Mouse (Mus musculus): ENCODE results near the gene Agmat. TPM values are rescaled to one million over a fixed set of nuclear protein-coding genes. Genes with fewer than 3 reads are reported as not detected.
A peak's percentile ranks its signal among the peaks of the same experiment; 100 is the strongest.

Agmat gene
- polyA plus RNA-seq, 1 experiment from 2014 or later = 3.5 TPM

DNA sequence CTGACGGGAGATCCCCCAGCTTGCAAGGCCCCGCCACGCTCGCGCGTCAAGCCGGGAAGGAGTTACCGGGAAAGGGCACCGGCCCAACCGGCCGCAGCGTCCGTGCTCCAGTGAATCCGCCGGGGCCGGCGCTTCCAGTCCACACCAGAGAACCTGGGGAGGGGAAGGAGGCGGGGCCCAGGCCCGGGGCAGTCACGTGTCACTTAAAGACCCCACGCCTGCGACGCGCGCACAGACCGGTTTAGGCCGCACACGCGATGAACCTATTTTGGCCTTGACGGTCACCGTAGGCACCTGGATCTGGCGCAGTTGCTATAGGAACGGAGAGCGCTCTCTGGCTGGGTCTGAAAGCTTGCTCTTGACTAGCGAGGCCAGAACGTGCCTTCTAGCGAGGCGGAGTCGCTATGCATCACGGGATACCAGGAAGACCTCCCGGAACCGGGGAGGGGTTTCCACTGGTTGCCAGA, 44.1 kb downstream of the Agmat start, which contains the start of gene Dnajc16:
Gene Dnajc16, minus strand, starts transcription at position 408 of the 467 bp plus-strand sequence.
- no peaks in the 10 kb centered on the region for H3K9me3 ChIP-seq
- peaks cover 17% of the 10 kb centered on the region for H3K4me1 ChIP-seq
- H3K27ac ChIP-seq = peak within 1 kb of the TSS; percentile 93
- under 1% methylated on average over 42 of the region's 42 CpGs for WGBS
- H3K4me3 ChIP-seq = peak within 1 kb of the TSS; percentile 87
- no peaks in the 10 kb centered on the region for H3K27me3 ChIP-seq (ENCODE audit: insufficient read depth, poor library complexity, severe bottlenecking)
- H3K36me3 ChIP-seq = peaks cover 25% of the 10 kb centered on the region
- peak; percentile 100 for DNase-seq (ENCODE audit: low spot score)

DNA sequence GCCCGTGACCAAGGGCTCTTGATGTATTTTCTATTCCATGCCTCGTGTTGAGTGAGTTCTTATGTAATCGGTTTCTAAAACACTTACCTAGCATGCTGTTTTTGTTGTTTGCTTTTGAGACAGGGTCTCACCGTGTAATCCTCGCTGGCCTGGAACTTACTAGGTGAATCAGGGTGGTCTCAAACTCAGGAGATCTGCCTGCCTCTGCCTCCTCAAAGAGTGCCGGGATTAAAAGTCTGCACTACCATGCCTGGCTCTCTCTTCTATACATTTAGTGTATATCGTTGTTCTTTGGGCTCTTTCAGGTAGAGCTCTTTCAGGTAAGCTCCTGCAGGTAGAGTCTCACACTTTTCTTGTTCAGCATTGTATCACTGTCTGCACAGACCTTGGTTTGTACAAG, 45.0 kb downstream of the Agmat start:
- no peaks in the 10 kb centered on the region for H3K9me3 ChIP-seq
- no peak for DNase-seq (ENCODE audit: low spot score)
- H3K4me1 ChIP-seq = peaks cover 17% of the 10 kb centered on the region
- no peak overlapping the region for H3K4me3 ChIP-seq
- WGBS = 87% methylated on average over 7 of the region's 7 CpGs
- no peaks in the 10 kb centered on the region for H3K27me3 ChIP-seq (ENCODE audit: insufficient read depth, poor library complexity, severe bottlenecking)
- H3K36me3 ChIP-seq = peaks cover 21% of the 10 kb centered on the region
- no peak overlapping the region for H3K27ac ChIP-seq

- no peaks in the 10 kb centered on the region for H3K9me3 ChIP-seq
- peaks cover 22% of the 10 kb centered on the region for H3K36me3 ChIP-seq
- peaks cover 17% of the 10 kb centered on the region for H3K4me1 ChIP-seq
- H3K27ac ChIP-seq = no peak overlapping the region
- H3K4me3 ChIP-seq = no peak overlapping the region
- WGBS = 84% methylated on average over 8 of the region's 8 CpGs
- no peaks in the 10 kb centered on the region for H3K27me3 ChIP-seq (ENCODE audit: insufficient read depth, poor library complexity, severe bottlenecking)
- DNase-seq (ENCODE audit: low spot score) = no peak
These were observed 45.5 kb downstream of the Agmat start for GRCm38 (mm10) chr4:141791951-141792350.

DNA sequence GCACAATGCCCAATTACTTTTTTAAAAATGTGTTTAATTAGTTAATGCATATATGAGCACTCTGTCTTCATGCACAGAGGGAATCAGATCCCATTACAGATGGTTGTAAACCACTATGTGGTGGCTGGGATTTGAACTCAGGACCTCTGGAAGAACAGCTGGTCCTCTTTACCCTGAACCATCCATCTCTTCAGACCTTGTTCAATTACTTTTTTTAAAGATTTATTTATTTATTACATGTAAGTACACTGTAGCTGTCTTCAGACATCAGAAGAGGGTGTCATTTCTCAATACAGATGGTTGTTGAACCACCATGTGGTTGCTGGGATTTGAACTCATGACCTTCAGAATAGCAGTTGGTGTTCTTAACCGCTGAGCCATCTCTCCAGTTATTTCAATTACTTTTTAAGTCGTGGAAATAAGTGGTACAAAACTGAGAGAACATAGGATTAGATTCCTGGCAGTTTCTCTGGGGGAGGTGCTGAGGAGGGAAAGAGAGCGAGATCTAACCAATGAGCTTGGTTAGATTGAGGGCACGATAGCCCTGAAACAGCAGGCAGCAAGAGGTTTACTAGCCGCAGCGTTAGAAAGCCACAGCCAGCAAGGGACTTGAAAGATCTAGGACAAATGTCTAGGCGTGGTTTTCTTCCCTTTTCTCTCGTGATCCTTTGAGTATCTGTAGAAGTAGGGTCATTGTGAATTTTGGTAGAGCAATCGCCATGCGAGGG, 46.2 kb downstream of the Agmat start:
- Histone ChIP-seq H3K4me1 (peaks cover 17% of the 10 kb centered on the region), H3K27ac (peak overlapping the region; percentile 93), H3K4me3 (peak overlapping the region; percentile 84), H3K9me3 (no peaks in the 10 kb centered on the region), H3K27me3 (ENCODE audit: insufficient read depth, poor library complexity, severe bottlenecking) (no peaks in the 10 kb centered on the region), H3K36me3 (peaks cover 23% of the 10 kb centered on the region)
- DNase-seq (ENCODE audit: low spot score) = no peak
- 14% methylated on average over 10 of the region's 10 CpGs for WGBS

DNA sequence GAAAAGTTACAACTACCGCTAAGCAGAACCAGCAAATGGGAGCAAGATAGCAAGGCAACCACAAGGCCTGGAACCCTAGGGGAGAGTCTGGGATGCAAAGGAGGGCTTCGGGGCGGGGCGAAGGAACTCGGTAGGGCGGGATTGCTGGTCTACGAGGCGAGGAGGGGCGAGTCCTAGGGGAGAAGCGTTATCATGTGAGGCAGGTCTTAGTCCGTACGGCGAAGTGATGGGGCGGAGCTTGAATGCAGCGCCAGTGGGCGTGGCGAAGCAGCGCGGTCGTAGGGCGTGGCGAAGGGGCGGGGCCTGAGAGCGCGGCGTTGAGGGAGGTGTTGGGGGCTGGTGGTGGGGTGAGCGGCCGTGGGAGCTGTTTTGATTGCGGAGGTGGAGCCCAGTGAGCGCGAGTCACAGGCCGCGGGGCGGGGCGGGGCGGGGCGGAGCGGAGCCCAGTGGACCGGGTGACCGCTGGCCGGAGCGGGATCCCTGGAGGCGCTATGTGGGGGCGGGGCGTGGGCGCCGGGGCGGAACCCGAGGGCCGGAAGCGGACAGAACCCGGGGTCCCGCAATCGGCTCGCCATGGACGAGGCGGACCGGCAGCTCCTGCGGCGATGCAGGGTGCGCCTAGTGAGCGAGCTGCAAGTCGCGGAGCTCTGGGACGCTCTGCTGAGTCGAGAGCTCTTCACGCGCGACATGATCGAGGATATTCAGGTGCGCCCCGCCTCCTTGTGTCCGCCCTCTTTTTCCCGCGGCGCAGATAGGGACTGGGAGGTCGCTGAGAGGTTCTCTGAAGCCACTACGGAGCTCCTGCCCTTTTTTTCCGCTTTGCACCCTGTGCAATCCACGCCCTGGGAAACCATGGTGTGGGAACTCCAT, 47.0 kb downstream of the Agmat start, which contains the start of gene Casp9:
Gene Casp9, plus strand, starts transcription at position 331 of the 870 bp plus-strand sequence.
- peaks cover 17% of the 10 kb centered on the region for H3K4me1 ChIP-seq
- H3K36me3 ChIP-seq = peaks cover 25% of the 10 kb centered on the region
- H3K27me3 ChIP-seq (ENCODE audit: insufficient read depth, poor library complexity, severe bottlenecking) = no peaks in the 10 kb centered on the region
- peak; percentile 99 for DNase-seq (ENCODE audit: low spot score)
- peak within 1 kb of the TSS; percentile 84 for H3K4me3 ChIP-seq
- peak within 1 kb of the TSS; percentile 93 for H3K27ac ChIP-seq
- WGBS = under 1% methylated on average over 79 of the region's 80 CpGs
- H3K9me3 ChIP-seq = no peaks in the 10 kb centered on the region

DNA sequence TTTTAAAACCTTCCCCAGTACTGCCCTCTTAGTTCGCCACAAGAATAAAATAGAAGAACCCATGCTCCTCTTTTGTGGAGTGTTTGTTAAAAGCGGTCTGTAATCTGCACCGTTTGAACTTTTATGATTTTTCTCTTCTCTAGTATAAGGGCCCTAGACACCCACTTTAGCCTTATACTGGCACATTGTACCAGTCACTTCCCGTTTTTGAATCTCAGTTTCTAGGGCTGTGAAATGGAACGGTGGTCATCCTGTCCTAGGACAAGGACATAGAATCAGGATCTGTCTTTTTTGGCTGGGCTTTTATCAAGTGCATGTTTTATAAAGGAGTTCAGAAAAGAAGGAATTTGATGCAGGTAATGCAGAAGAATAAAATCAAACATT, 47.7 kb downstream of the Agmat start:
- peaks cover 28% of the 10 kb centered on the region for H3K36me3 ChIP-seq
- no peak for DNase-seq (ENCODE audit: low spot score)
- peak overlapping the region; percentile 93 for H3K27ac ChIP-seq
- H3K4me3 ChIP-seq = peak overlapping the region; percentile 84
- no peaks in the 10 kb centered on the region for H3K27me3 ChIP-seq (ENCODE audit: insufficient read depth, poor library complexity, severe bottlenecking)
- 19% methylated on average over 5 of the region's 5 CpGs for WGBS
- no peaks in the 10 kb centered on the region for H3K9me3 ChIP-seq
- H3K4me1 ChIP-seq = peaks cover 17% of the 10 kb centered on the region

DNA sequence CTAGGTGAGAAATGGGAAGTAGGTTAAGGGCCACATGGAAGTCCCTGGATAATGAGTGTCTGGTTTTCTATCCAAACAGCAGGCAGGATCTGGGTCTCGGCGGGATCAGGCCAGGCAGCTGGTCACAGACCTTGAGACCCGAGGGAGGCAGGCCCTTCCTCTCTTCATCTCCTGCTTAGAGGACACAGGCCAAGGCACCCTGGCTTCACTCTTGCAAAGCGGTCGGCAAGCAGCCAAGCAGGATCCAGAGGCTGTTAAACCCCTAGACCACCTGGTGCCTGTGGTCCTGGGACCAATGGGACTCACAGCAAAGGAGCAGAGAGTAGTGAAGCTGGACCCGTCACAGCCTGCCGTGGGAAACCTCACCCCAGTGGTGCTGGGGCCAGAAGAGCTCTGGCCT, 49.9 kb downstream of the Agmat start:
- Histone ChIP-seq H3K27me3 (ENCODE audit: insufficient read depth, poor library complexity, severe bottlenecking) (no peaks in the 10 kb centered on the region), H3K4me1 (peaks cover 11% of the 10 kb centered on the region), H3K27ac (no peak overlapping the region), H3K36me3 (peaks cover 28% of the 10 kb centered on the region), H3K4me3 (no peak overlapping the region), H3K9me3 (no peaks in the 10 kb centered on the region)
- DNase-seq (ENCODE audit: low spot score) = no peak
- WGBS = 90% methylated on average over 7 of the region's 7 CpGs

GRCm38 (mm10) chr4:141796954-141797353, 50.5 kb downstream of the Agmat start:
- Histone ChIP-seq H3K27me3 (ENCODE audit: insufficient read depth, poor library complexity, severe bottlenecking) (no peaks in the 10 kb centered on the region), H3K4me1 (peaks cover 11% of the 10 kb centered on the region), H3K36me3 (peaks cover 28% of the 10 kb centered on the region), H3K9me3 (no peaks in the 10 kb centered on the region), H3K4me3 (no peak overlapping the region), H3K27ac (no peak overlapping the region)
- DNase-seq (ENCODE audit: low spot score) = no peak
- 93% methylated on average over 4 of the region's 4 CpGs for WGBS

- WGBS = 87% methylated on average over 5 of the region's 5 CpGs
- H3K27ac ChIP-seq = no peak overlapping the region
- H3K36me3 ChIP-seq = peaks cover 28% of the 10 kb centered on the region
- H3K9me3 ChIP-seq = no peaks in the 10 kb centered on the region
- no peaks in the 10 kb centered on the region for H3K27me3 ChIP-seq (ENCODE audit: insufficient read depth, poor library complexity, severe bottlenecking)
- peaks cover 11% of the 10 kb centered on the region for H3K4me1 ChIP-seq
- no peak overlapping the region for H3K4me3 ChIP-seq
- DNase-seq (ENCODE audit: low spot score) = no peak
These were observed 51.1 kb downstream of the Agmat start for GRCm38 (mm10) chr4:141797545-141797944.

GRCm38 (mm10) chr4:141804105-141804504, 57.6 kb downstream of the Agmat start:
- peaks cover 63% of the 10 kb centered on the region for H3K36me3 ChIP-seq
- H3K27me3 ChIP-seq (ENCODE audit: insufficient read depth, poor library complexity, severe bottlenecking) = no peaks in the 10 kb centered on the region
- DNase-seq (ENCODE audit: low spot score) = no peak
- no peaks in the 10 kb centered on the region for H3K4me1 ChIP-seq
- no peak overlapping the region for H3K4me3 ChIP-seq
- no peaks in the 10 kb centered on the region for H3K9me3 ChIP-seq
- 81% methylated on average over 4 of the region's 4 CpGs for WGBS
- no peak overlapping the region for H3K27ac ChIP-seq

GRCm38 (mm10) chr4:141805886-141806285, 59.4 kb downstream of the Agmat start:
- Histone ChIP-seq H3K9me3 (no peaks in the 10 kb centered on the region), H3K4me1 (no peaks in the 10 kb centered on the region), H3K4me3 (no peak overlapping the region), H3K27ac (no peak overlapping the region), H3K27me3 (ENCODE audit: insufficient read depth, poor library complexity, severe bottlenecking) (no peaks in the 10 kb centered on the region), H3K36me3 (peaks cover 81% of the 10 kb centered on the region)
- DNase-seq (ENCODE audit: low spot score) = no peak
- 94% methylated on average over 8 of the region's 8 CpGs for WGBS
